Mouse (Mus musculus): ENCODE data around the gene Gpr162. TPM values are rescaled to one million over a fixed set of nuclear protein-coding genes. Genes with fewer than 3 reads are reported as not detected.
"Not testable (repeated sequence)": the region's sequence is repeated elsewhere in the genome, so short reads cannot be mapped to it uniquely, and the experiment has no call there.

Gpr162 gene
- polyA plus RNA-seq, 1 experiment from 2014 or later: 0.59 TPM

DNA sequence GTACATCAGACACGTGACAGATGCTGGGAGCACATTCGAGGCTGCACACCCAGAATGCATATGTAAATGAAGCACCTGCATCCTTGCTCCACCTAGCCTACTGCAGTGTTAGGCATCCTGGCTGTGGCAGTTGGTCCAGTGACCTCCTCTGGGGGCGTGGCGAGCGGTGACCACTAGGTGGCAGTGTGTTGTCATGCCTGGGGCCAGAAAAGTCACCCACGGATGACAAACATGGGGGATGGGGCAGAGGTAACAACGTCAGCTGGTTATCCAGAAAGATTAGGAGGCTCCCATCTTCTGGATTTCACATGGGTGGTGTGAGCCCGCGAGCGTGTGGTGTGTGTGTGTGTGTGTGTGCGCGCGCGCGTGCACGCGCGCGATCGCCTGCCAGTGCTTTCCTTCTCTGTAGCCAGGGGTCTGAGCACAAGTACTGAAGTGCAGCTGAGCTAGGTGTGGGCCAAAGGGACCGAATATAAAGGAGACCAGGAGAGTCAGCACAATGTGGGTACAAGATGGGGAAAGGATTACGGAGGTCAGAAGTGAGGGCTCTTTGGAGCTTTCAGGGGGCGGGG is 39.9 kb upstream of the Gpr162 start:
- ATAC-seq (replicated peaks; ENCODE audit: insufficient number of reproducible peaks, low FRiP score, low TSS enrichment, low read depth) (peak; percentile 79), DNase-seq (ENCODE audit: low spot score) (peak; percentile 95)
- Histone ChIP-seq H3K36me3 (replicated peaks; ENCODE audit: control insufficient read depth, insufficient read depth, low read depth, low read length) (no peaks in the 10 kb centered on the region), H3K4me2 (ENCODE audit: low read depth, low read length) (peak overlapping the region; percentile 77), H3K27me3 (ENCODE audit: control insufficient read depth, insufficient read depth, low read length) (no peaks in the 10 kb centered on the region), H3K27ac (replicated peaks; ENCODE audit: low read depth, low read length) (peak overlapping the region; percentile 92), H3K9me3 (replicated peaks; ENCODE audit: control insufficient read depth, low read length) (no peaks in the 10 kb centered on the region), H3K4me3 (ENCODE audit: low read depth, low read length) (peak overlapping the region; percentile 41), H3K4me1 (ENCODE audit: control insufficient read depth, insufficient read depth, low read length) (peaks cover 3% of the 10 kb centered on the region; the same call in 1 of the 2 replicates), H3K9ac (replicated peaks; ENCODE audit: low read length) (peak overlapping the region; percentile 82)
- WGBS: under 1% methylated on average over 23 of the region's 23 CpGs

- no peak for ATAC-seq (replicated peaks; ENCODE audit: insufficient number of reproducible peaks, low FRiP score, low TSS enrichment, low read depth)
- no peaks in the 10 kb centered on the region for H3K9me3 ChIP-seq (replicated peaks; ENCODE audit: control insufficient read depth, low read length)
- no peak overlapping the region for H3K4me3 ChIP-seq (ENCODE audit: low read depth, low read length)
These were observed 38.1 kb upstream of the Gpr162 start for GRCm38 (mm10) chr6:124901851-124902250.

DNA sequence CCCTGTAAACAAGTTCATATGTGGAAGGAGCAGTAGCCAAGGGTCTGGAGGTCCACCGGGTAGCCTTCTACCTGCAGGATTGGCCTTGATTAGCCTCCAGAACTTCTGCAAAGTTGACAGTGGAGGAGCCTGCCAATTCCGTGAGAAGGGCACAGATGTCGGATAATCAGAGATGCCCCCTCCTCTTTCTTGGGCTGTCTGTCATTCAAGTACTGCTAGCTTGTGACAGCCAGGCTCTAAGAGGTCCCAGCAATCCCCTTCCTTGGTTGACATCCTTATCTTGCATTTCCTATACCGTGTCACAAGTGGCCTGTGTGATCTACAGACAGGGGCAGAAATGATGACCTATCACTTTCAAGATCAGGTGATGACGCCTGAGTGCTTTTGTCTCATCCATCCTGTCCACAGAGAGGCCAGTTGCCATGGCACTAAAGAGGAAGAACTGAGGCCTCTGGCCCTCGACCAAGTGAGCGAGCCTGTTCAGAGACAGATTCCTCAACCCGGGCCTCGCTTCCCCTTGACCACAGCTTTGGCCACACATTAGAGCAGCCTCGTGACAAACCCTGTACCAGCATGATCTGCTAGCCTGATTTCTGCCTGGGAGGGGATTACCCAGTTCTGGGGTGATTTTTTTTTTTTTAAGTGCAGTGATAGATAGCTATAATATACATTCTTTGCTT is 37.2 kb upstream of the Gpr162 start:
- WGBS: 73% methylated on average over 10 of the region's 10 CpGs
- H3K36me3 ChIP-seq (replicated peaks; ENCODE audit: control insufficient read depth, insufficient read depth, low read depth, low read length): no peaks in the 10 kb centered on the region
- no peaks in the 10 kb centered on the region for H3K27me3 ChIP-seq (ENCODE audit: control insufficient read depth, insufficient read depth, low read length)
- peaks cover 3% of the 10 kb centered on the region; the same call in 1 of the 2 replicates for H3K4me1 ChIP-seq (ENCODE audit: control insufficient read depth, insufficient read depth, low read length)
- H3K27ac ChIP-seq (replicated peaks; ENCODE audit: low read depth, low read length): no peak overlapping the region
- H3K9me3 ChIP-seq (replicated peaks; ENCODE audit: control insufficient read depth, low read length): no peaks in the 10 kb centered on the region
- DNase-seq (ENCODE audit: low spot score) (no peak), ATAC-seq (replicated peaks; ENCODE audit: insufficient number of reproducible peaks, low FRiP score, low TSS enrichment, low read depth) (no peak)
- no peak overlapping the region for H3K9ac ChIP-seq (replicated peaks; ENCODE audit: low read length)
- no peak overlapping the region for H3K4me2 ChIP-seq (ENCODE audit: low read depth, low read length)
- no peak overlapping the region for H3K4me3 ChIP-seq (ENCODE audit: low read depth, low read length)

More at GRCm38 (mm10) chr6:124901851-124902250, 38.1 kb upstream of the Gpr162 start:
- no peak for DNase-seq (ENCODE audit: low spot score)
- H3K4me1 ChIP-seq (ENCODE audit: control insufficient read depth, insufficient read depth, low read length): peaks cover 3% of the 10 kb centered on the region; the same call in 1 of the 2 replicates
- H3K27me3 ChIP-seq (ENCODE audit: control insufficient read depth, insufficient read depth, low read length): no peaks in the 10 kb centered on the region
- H3K36me3 ChIP-seq (replicated peaks; ENCODE audit: control insufficient read depth, insufficient read depth, low read depth, low read length): no peaks in the 10 kb centered on the region
- no peak overlapping the region for H3K27ac ChIP-seq (replicated peaks; ENCODE audit: low read depth, low read length)
- no peak overlapping the region for H3K9ac ChIP-seq (replicated peaks; ENCODE audit: low read length)
- H3K4me2 ChIP-seq (ENCODE audit: low read depth, low read length): no peak overlapping the region

DNA sequence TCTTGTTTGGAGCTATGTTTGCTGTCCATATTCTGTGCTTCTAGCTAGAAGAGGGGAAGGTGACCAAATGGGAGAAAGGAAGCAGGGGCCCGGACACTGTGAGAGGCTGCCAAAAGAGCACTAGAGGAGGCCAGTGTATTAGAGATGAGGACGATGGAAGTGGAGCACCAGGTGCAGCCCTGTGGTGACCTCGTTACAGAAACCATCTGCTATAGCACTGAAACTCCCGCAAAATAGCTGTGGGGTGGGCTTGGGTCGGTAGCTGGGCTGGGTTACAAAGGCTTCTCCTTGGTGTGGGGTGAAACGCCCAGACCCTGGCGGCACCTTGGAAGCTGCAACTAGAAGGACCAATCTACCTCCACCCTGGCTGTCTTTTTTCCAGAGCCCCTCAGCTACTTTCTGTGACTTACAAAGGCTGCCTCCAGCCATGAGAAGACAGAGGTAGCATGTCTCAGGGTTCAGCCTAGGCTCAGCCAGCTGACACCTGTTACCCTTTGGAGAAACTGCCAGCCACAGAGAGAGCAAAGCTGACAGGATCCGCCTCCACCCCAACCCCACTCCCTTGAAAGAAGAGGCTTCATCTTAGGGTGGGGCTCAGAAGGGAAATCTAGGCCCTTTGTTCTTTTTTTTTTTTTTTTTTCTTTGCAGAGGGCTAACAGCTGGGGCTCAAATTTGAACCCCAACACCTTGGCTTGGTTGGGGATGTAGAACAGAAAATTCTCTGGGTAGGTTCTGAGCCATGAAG is 36.4 kb upstream of the Gpr162 start:
- no peak for ATAC-seq (replicated peaks; ENCODE audit: insufficient number of reproducible peaks, low FRiP score, low TSS enrichment, low read depth)
- peaks cover 3% of the 10 kb centered on the region; the same call in 1 of the 2 replicates for H3K4me1 ChIP-seq (ENCODE audit: control insufficient read depth, insufficient read depth, low read length)
- 57% methylated on average over 8 of the region's 8 CpGs for WGBS

DNA sequence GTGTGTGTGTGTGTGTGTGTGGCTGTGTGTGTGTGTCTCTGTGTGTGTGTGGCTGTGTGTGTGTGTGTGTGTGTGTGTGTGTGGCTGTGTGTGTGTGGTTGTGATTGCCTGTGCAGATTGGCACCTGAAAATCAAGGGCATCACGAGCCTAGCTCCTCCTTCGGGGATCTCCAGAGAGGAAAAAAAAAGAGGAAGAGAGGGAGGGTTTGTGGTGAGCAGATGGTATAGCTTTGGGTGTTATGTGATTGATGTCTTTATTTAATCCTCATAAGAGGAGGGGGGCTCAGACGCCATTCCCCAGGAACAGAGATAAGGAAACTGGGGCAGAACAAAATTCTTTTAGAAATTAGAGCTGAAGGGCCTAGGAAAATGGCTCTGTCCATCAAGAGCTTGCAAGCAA is 34.6 kb upstream of the Gpr162 start:
- Histone ChIP-seq H3K9me3 (replicated peaks; ENCODE audit: control insufficient read depth, low read length) (no peaks in the 10 kb centered on the region), H3K27me3 (ENCODE audit: control insufficient read depth, insufficient read depth, low read length) (no peaks in the 10 kb centered on the region), H3K9ac (replicated peaks; ENCODE audit: low read length) (no peak overlapping the region), H3K4me2 (ENCODE audit: low read depth, low read length) (no peak overlapping the region), H3K4me3 (ENCODE audit: low read depth, low read length) (no peak overlapping the region), H3K27ac (replicated peaks; ENCODE audit: low read depth, low read length) (no peak overlapping the region), H3K36me3 (replicated peaks; ENCODE audit: control insufficient read depth, insufficient read depth, low read depth, low read length) (no peaks in the 10 kb centered on the region), H3K4me1 (ENCODE audit: control insufficient read depth, insufficient read depth, low read length) (no peaks in the 10 kb centered on the region)
- DNase-seq (ENCODE audit: low spot score) (no peak), ATAC-seq (replicated peaks; ENCODE audit: insufficient number of reproducible peaks, low FRiP score, low TSS enrichment, low read depth) (no peak)
- WGBS: 63% methylated on average over 3 of the region's 3 CpGs

More for the DNA sequence above, 36.4 kb upstream of the Gpr162 start:
- H3K9ac ChIP-seq (replicated peaks; ENCODE audit: low read length): no peak overlapping the region
- DNase-seq (ENCODE audit: low spot score): no peak
- no peaks in the 10 kb centered on the region for H3K36me3 ChIP-seq (replicated peaks; ENCODE audit: control insufficient read depth, insufficient read depth, low read depth, low read length)
- no peak overlapping the region for H3K4me2 ChIP-seq (ENCODE audit: low read depth, low read length)
- no peak overlapping the region for H3K4me3 ChIP-seq (ENCODE audit: low read depth, low read length)
- no peaks in the 10 kb centered on the region for H3K9me3 ChIP-seq (replicated peaks; ENCODE audit: control insufficient read depth, low read length)
- no peaks in the 10 kb centered on the region for H3K27me3 ChIP-seq (ENCODE audit: control insufficient read depth, insufficient read depth, low read length)
- H3K27ac ChIP-seq (replicated peaks; ENCODE audit: low read depth, low read length): no peak overlapping the region

- H3K4me2 ChIP-seq (ENCODE audit: low read depth, low read length); H3K9me3 ChIP-seq (replicated peaks; ENCODE audit: control insufficient read depth, low read length); H3K9ac ChIP-seq (replicated peaks; ENCODE audit: low read length); H3K27me3 ChIP-seq (ENCODE audit: control insufficient read depth, insufficient read depth, low read length); H3K27ac ChIP-seq (replicated peaks; ENCODE audit: low read depth, low read length); H3K36me3 ChIP-seq (replicated peaks; ENCODE audit: control insufficient read depth, insufficient read depth, low read depth, low read length); H3K4me1 ChIP-seq (ENCODE audit: control insufficient read depth, insufficient read depth, low read length); DNase-seq (ENCODE audit: low spot score); H3K4me3 ChIP-seq (ENCODE audit: low read depth, low read length); ATAC-seq (replicated peaks; ENCODE audit: insufficient number of reproducible peaks, low FRiP score, low TSS enrichment, low read depth): not testable (repeated sequence)
- 94% methylated on average over 2 of the region's 2 CpGs for WGBS
These were observed 30.3 kb upstream of the Gpr162 start for GRCm38 (mm10) chr6:124894113-124894512.

GRCm38 (mm10) chr6:124890997-124891396 is 27.2 kb upstream of the Gpr162 start:
- ATAC-seq (replicated peaks; ENCODE audit: insufficient number of reproducible peaks, low FRiP score, low TSS enrichment, low read depth): no peak
- no peaks in the 10 kb centered on the region for H3K36me3 ChIP-seq (replicated peaks; ENCODE audit: control insufficient read depth, insufficient read depth, low read depth, low read length)
- H3K4me1 ChIP-seq (ENCODE audit: control insufficient read depth, insufficient read depth, low read length): no peaks in the 10 kb centered on the region
- no peak overlapping the region for H3K27ac ChIP-seq (replicated peaks; ENCODE audit: low read depth, low read length)
- DNase-seq (ENCODE audit: low spot score): no peak
- H3K9ac ChIP-seq (replicated peaks; ENCODE audit: low read length): no peak overlapping the region
- H3K9me3 ChIP-seq (replicated peaks; ENCODE audit: control insufficient read depth, low read length): no peaks in the 10 kb centered on the region
- no peaks in the 10 kb centered on the region for H3K27me3 ChIP-seq (ENCODE audit: control insufficient read depth, insufficient read depth, low read length)
- 59% methylated on average over 6 of the region's 6 CpGs for WGBS
- H3K4me2 ChIP-seq (ENCODE audit: low read depth, low read length): no peak overlapping the region
- H3K4me3 ChIP-seq (ENCODE audit: low read depth, low read length): no peak overlapping the region
